Mouse (Mus musculus) ES-E14 (cell line): Measurements from ENCODE around the gene Ccdc113.

Experiments used
- CHD2 ChIP-seq: IDR thresholded peaks from 2 replicates; pipeline ENCODE4 v1.6.1; 2014; ENCODE audit warnings: mild to moderate bottlenecking, low read depth, low read length, inconsistent platforms
- HCFC1 ChIP-seq: IDR thresholded peaks from 2 replicates; pipeline ENCODE4 v1.6.1; 2012; ENCODE audit warnings: low read length, inconsistent platforms, borderline replicate concordance; ENCODE audit not compliant: insufficient read depth
- MAFK ChIP-seq: IDR thresholded peaks from 2 replicates; pipeline ENCODE4 v1.6.1; 2014; ENCODE audit warnings: mild to moderate bottlenecking, low read depth, low read length, inconsistent platforms; ENCODE audit not compliant: insufficient read depth
- ZC3H11A ChIP-seq: IDR thresholded peaks from 2 replicates; pipeline ENCODE4 v1.6.1; 2012; ENCODE audit warnings: low read depth, mild to moderate bottlenecking, inconsistent platforms, low read length, borderline replicate concordance
- ZNF384 ChIP-seq: IDR thresholded peaks from 2 replicates; pipeline ENCODE4 v1.6.1; 2012; ENCODE audit warnings: low read depth, low read length, inconsistent platforms

- TF ChIP-seq ZC3H11A = no peak
- TF ChIP-seq HCFC1 = no peak
- no peak for TF ChIP-seq ZNF384
- TF ChIP-seq MAFK = no peak
- no peak for TF ChIP-seq CHD2
These were observed 63.0 kb downstream of the Ccdc113 start for GRCm38 (mm10) chr8:95596841-95597241.
